Mouse (Mus musculus): ENCODE results near the gene Igf1.

Gene Igf1

GRCm38 (mm10) chr10:87858013-87858806, at the start of gene Igf1:
TSS of gene Igf1 (plus strand) at chr10:87858265.
- no peak for DNase-seq (ENCODE audit: low spot score in 2 of 2)

GRCm38 (mm10) chr10:87812157-87813072, 45.6 kb upstream of the Igf1 start:
- no peak for DNase-seq (ENCODE audit: low spot score in 2 of 2)

- no peak for DNase-seq (ENCODE audit: low spot score in 2 of 2)
Measured at GRCm38 (mm10) chr10:87813073-87813590, 44.9 kb upstream of the Igf1 start.

GRCm38 (mm10) chr10:87816861-87817260, 41.2 kb upstream of the Igf1 start:
- DNase-seq (ENCODE audit: low spot score in 2 of 2): no peak

GRCm38 (mm10) chr10:87817786-87818185, 40.3 kb upstream of the Igf1 start:
- no peak for DNase-seq (ENCODE audit: low spot score in 2 of 2)

GRCm38 (mm10) chr10:87821906-87822305, 36.2 kb upstream of the Igf1 start:
- no peak for DNase-seq (ENCODE audit: low spot score in 2 of 2)

- no peak for DNase-seq (ENCODE audit: low spot score in 2 of 2)
Measured at GRCm38 (mm10) chr10:87830012-87830411, 28.1 kb upstream of the Igf1 start.

GRCm38 (mm10) chr10:87830639-87831038, 27.4 kb upstream of the Igf1 start:
- DNase-seq (ENCODE audit: low spot score in 2 of 2): no peak

GRCm38 (mm10) chr10:87832101-87832500, 26.0 kb upstream of the Igf1 start:
- no peak for DNase-seq (ENCODE audit: low spot score in 2 of 2)

GRCm38 (mm10) chr10:87839454-87839853, 18.6 kb upstream of the Igf1 start:
- DNase-seq (ENCODE audit: low spot score in 2 of 2): no peak

GRCm38 (mm10) chr10:87842501-87842900, 15.6 kb upstream of the Igf1 start:
- no peak for DNase-seq (ENCODE audit: low spot score in 2 of 2)

GRCm38 (mm10) chr10:87844917-87845552, 13.0 kb upstream of the Igf1 start:
- no peak for DNase-seq (ENCODE audit: low spot score in 2 of 2)

- no peak for DNase-seq (ENCODE audit: low spot score in 2 of 2)
Measured at GRCm38 (mm10) chr10:87847882-87848281, 10.2 kb upstream of the Igf1 start.

- DNase-seq (ENCODE audit: low spot score in 2 of 2): no peak
Measured at GRCm38 (mm10) chr10:87848419-87848818, 9.6 kb upstream of the Igf1 start.

- DNase-seq (ENCODE audit: low spot score in 2 of 2): no peak
Measured at GRCm38 (mm10) chr10:87851492-87851891, 6.6 kb upstream of the Igf1 start.

- peak; percentile 58 to 72 for DNase-seq (ENCODE audit: low spot score in 2 of 2)
Measured at GRCm38 (mm10) chr10:87854408-87854807, 3.7 kb upstream of the Igf1 start.

GRCm38 (mm10) chr10:87855423-87856122, 2.5 kb upstream of the Igf1 start:
- no peak for DNase-seq (ENCODE audit: low spot score in 2 of 2)

- no peak for DNase-seq (ENCODE audit: low spot score in 2 of 2)
Measured at GRCm38 (mm10) chr10:87857215-87857955, 680 bp upstream of the Igf1 start.

GRCm38 (mm10) chr10:87858939-87859338, 874 bp downstream of the Igf1 start:
- peak in 1 of 2 experiments; percentile 27 for DNase-seq (ENCODE audit: low spot score in 2 of 2)

- DNase-seq (ENCODE audit: low spot score in 2 of 2): no peak
Measured at GRCm38 (mm10) chr10:87859453-87859852, 1.4 kb downstream of the Igf1 start.
